Mouse (Mus musculus) ES-E14 (cell line): ENCODE data around the gene Gna14. TPM values are rescaled to one million over a fixed set of nuclear protein-coding genes. Genes with fewer than 3 reads are reported as not detected.

Experiments used
- DNase-seq: peaks from one replicate; pipeline ENCODE4 v3.0.0-alpha.2; 2013; ENCODE audit warnings: low read depth, low spot score
- H3K27ac ChIP-seq: 2 replicates; pipeline ENCODE4 v1.5.1; 2012; ENCODE audit warnings: low read depth, mild to moderate bottlenecking, low read length, moderate library complexity, mixed read lengths; ENCODE audit not compliant: poor library complexity, insufficient read depth, severe bottlenecking
- H3K36me3 ChIP-seq: 2 replicates; pipeline ENCODE4 v1.6.1; 2012; ENCODE audit warnings: mild to moderate bottlenecking, low read length, moderate library complexity, mixed read lengths; ENCODE audit not compliant: control insufficient read depth, poor library complexity, insufficient read depth, severe bottlenecking
- H3K4me1 ChIP-seq, 2 experiments: fragments of 150-350 bp in 1 of 2; sonication (generic) in 1 of 2; 2 replicates each; pipeline ENCODE4 v1.6.1; 2012; ENCODE audit warnings: low read length in 2 of 2, mild to moderate bottlenecking in 1 of 2, mixed read lengths in 1 of 2; ENCODE audit not compliant: control insufficient read depth in 2 of 2, insufficient read depth in 2 of 2, poor library complexity in 1 of 2
- H3K4me3 ChIP-seq, 2 experiments: fragments of 150-350 bp in 1 of 2; sonication (generic) in 1 of 2; 2 replicates each; pipeline ENCODE4 v1.5.1; 2012; ENCODE audit warnings: low read length in 2 of 2, low read depth in 1 of 2, mild to moderate bottlenecking in 1 of 2, mixed read lengths in 1 of 2; ENCODE audit not compliant: insufficient read depth in 1 of 2, poor library complexity in 1 of 2, severe bottlenecking in 1 of 2
- H3K9ac ChIP-seq: 2 replicates; pipeline ENCODE4 v1.6.1; 2012; ENCODE audit warnings: low read depth, mild to moderate bottlenecking, low read length, mixed read lengths; ENCODE audit not compliant: poor library complexity, insufficient read depth, severe bottlenecking
- H3K9me3 ChIP-seq: fragments of 150-350 bp; sonication (generic); 2 replicates; pipeline ENCODE4 v1.6.1; 2012; ENCODE audit warnings: low read depth, mild to moderate bottlenecking, low read length; ENCODE audit not compliant: control insufficient read depth, insufficient read depth
- CHD2 ChIP-seq: IDR thresholded peaks from 2 replicates; pipeline ENCODE4 v1.6.1; 2014; ENCODE audit warnings: mild to moderate bottlenecking, low read depth, low read length, inconsistent platforms
- HCFC1 ChIP-seq: IDR thresholded peaks from 2 replicates; pipeline ENCODE4 v1.6.1; 2012; ENCODE audit warnings: low read length, inconsistent platforms, borderline replicate concordance; ENCODE audit not compliant: insufficient read depth
- MAFK ChIP-seq: IDR thresholded peaks from 2 replicates; pipeline ENCODE4 v1.6.1; 2014; ENCODE audit warnings: mild to moderate bottlenecking, low read depth, low read length, inconsistent platforms; ENCODE audit not compliant: insufficient read depth
- ZC3H11A ChIP-seq: IDR thresholded peaks from 2 replicates; pipeline ENCODE4 v1.6.1; 2012; ENCODE audit warnings: low read depth, mild to moderate bottlenecking, inconsistent platforms, low read length, borderline replicate concordance
- ZNF384 ChIP-seq: IDR thresholded peaks from 2 replicates; pipeline ENCODE4 v1.6.1; 2012; ENCODE audit warnings: low read depth, low read length, inconsistent platforms
- in situ Hi-C, 2 experiments: fragments of 600-800 bp; cut with MboI; formaldehyde crosslinking; loops; one replicate each; pipeline ENCODE4 v1.15.1; 2025; ENCODE audit warnings: low sequenced_read_pairs in 2 of 2, inconsistent platforms in 1 of 2; ENCODE audit not compliant: unreplicated experiment in 2 of 2
- total RNA-seq: library from RNA; depleted of rRNA; stranded (reverse); fragments of 300-350 nt; gene quantifications from 2 replicates; pipeline ENCODE4 v1.2.3, GENCODE M21; 2012

Gna14 gene
- total RNA-seq, 1 experiment, result 2.5 TPM

- H3K27ac ChIP-seq, result no peak overlapping the region
- no peaks in the 10 kb centered on the region for H3K36me3 ChIP-seq
- no peak for DNase-seq
- in situ Hi-C loops, result no loop called here
- peaks cover 8 to 14% of the 10 kb centered on the region in 2 experiments for H3K4me1 ChIP-seq
- no peak overlapping the region for H3K9ac ChIP-seq
- TF ChIP-seq CHD2, result no peak
- no peak overlapping the region for H3K4me3 ChIP-seq
- no peaks in the 10 kb centered on the region for H3K9me3 ChIP-seq
Measured at GRCm38 (mm10) chr19:16459317-16459716, 23.8 kb downstream of the Gna14 start.

GRCm38 (mm10) chr19:16460292-16460691, 24.7 kb downstream of the Gna14 start:
- no peaks in the 10 kb centered on the region for H3K9me3 ChIP-seq
- H3K9ac ChIP-seq, result no peak overlapping the region
- in situ Hi-C loops, result no loop called here
- TF ChIP-seq ZC3H11A, result no peak
- TF ChIP-seq HCFC1, result no peak
- no peak for TF ChIP-seq CHD2
- TF ChIP-seq ZNF384, result no peak
- TF ChIP-seq MAFK, result no peak
- peaks cover 8 to 15% of the 10 kb centered on the region in 2 experiments for H3K4me1 ChIP-seq
- no peaks in the 10 kb centered on the region for H3K36me3 ChIP-seq
- H3K27ac ChIP-seq, result no peak overlapping the region
- no peak for DNase-seq
- no peak overlapping the region for H3K4me3 ChIP-seq

GRCm38 (mm10) chr19:16460831-16461230, 25.3 kb downstream of the Gna14 start:
- DNase-seq, result no peak
- Histone ChIP-seq H3K4me1 (peaks cover 8 to 17% of the 10 kb centered on the region in 2 experiments), H3K36me3 (no peaks in the 10 kb centered on the region), H3K4me3 (no peak overlapping the region), H3K27ac (no peak overlapping the region), H3K9ac (no peak overlapping the region), H3K9me3 (no peaks in the 10 kb centered on the region)
- TF ChIP-seq CHD2, result no peak
- TF ChIP-seq HCFC1, result no peak
- TF ChIP-seq ZNF384, result no peak
- TF ChIP-seq ZC3H11A, result no peak
- TF ChIP-seq MAFK, result no peak
- in situ Hi-C loops, result no loop called here

- H3K4me3 ChIP-seq, result no peak overlapping the region
- TF ChIP-seq CHD2 (no peak), HCFC1 (no peak), ZC3H11A (no peak), MAFK (no peak), ZNF384 (no peak)
- H3K36me3 ChIP-seq, result no peaks in the 10 kb centered on the region
- H3K27ac ChIP-seq, result no peak overlapping the region
- H3K9ac ChIP-seq, result no peak overlapping the region
- in situ Hi-C loops, result no loop called here
- no peaks in the 10 kb centered on the region for H3K9me3 ChIP-seq
- peaks cover 8 to 17% of the 10 kb centered on the region in 2 experiments for H3K4me1 ChIP-seq
- no peak for DNase-seq
Measured at GRCm38 (mm10) chr19:16462461-16462860, 26.9 kb downstream of the Gna14 start.

GRCm38 (mm10) chr19:16464730-16465129, 29.2 kb downstream of the Gna14 start:
- no peak for TF ChIP-seq ZNF384
- no peak for TF ChIP-seq HCFC1
- TF ChIP-seq CHD2, result no peak
- no peak for TF ChIP-seq ZC3H11A
- no peak for TF ChIP-seq MAFK
- Histone ChIP-seq H3K4me1 (peaks cover 2 to 12% of the 10 kb centered on the region in 2 experiments; a peak in 3 of 4 replicates), H3K36me3 (no peaks in the 10 kb centered on the region), H3K4me3 (no peak overlapping the region), H3K27ac (no peak overlapping the region), H3K9ac (no peak overlapping the region), H3K9me3 (no peaks in the 10 kb centered on the region)
- in situ Hi-C loops, result no loop called here
- DNase-seq, result no peak
